Mouse (Mus musculus): ENCODE measurements at regions not wholly inside any gene's neighbourhood (a gene's known extent, or its start where the extent isn't known, plus 50 kb on each side); places are given as distances from the start of the nearest gene placed in this dataset.

DNA sequence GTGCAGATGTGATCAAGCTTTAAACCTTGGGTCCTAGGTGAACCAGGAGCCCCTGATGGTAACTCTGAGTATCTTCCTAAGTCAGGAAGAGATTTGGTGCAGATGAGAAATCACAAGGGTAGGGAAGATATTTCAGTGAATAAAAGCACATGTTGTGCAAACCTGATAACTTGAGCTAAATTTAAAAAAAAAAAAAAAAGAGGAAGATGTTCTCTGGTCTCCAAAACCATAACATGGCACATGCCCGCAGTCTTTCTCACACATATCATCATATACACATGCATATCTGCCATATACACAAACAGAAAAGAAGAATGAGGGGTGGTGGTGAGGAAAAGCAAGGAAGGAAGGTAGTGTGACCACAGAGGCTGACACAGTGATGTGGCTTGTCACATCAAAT is 530.3 kb upstream of the Lrrc6 start:
- no peak overlapping the region for H3K4me3 ChIP-seq
- 29% methylated on average over 1 of the region's 1 CpGs for WGBS (ENCODE audit: insufficient replicate concordance)
- peaks cover 4% of the 10 kb centered on the region; the same call in 1 of the 2 replicates for H3K4me1 ChIP-seq
- no peak overlapping the region for H3K27ac ChIP-seq
- no peaks in the 10 kb centered on the region for H3K27me3 ChIP-seq (replicated peaks)
- no peak overlapping the region for H3K9ac ChIP-seq
- no peaks in the 10 kb centered on the region for H3K9me3 ChIP-seq (replicated peaks)
- no peak overlapping the region for H3K4me2 ChIP-seq
- no peaks in the 10 kb centered on the region for H3K36me3 ChIP-seq
- no peak for ATAC-seq

DNA sequence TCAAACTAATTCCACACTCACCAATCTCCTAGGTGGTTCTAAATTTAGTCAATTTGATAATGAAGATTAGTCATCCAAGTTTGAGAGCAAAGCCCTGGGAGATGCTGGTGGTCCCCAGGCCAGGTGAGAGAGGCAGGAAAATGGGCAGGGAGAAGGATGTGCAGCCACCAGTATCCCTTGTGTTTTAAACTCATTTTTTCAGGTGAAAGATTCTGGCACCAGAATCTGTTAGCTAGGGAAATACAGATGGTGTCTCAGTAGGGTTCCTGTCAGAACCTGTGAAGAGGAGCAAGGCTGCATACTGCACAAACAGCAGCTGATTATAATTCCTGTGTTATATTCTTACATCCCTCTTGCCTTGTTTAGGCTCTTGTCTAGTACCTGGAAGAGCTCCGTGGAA is 527.5 kb upstream of the Lrrc6 start:
- no peak overlapping the region for H3K4me2 ChIP-seq
- H3K9ac ChIP-seq: no peak overlapping the region
- no peaks in the 10 kb centered on the region for H3K36me3 ChIP-seq
- peaks cover 4% of the 10 kb centered on the region; the same call in 1 of the 2 replicates for H3K4me1 ChIP-seq
- H3K9me3 ChIP-seq (replicated peaks): no peaks in the 10 kb centered on the region
- H3K4me3 ChIP-seq: no peak overlapping the region
- no peak overlapping the region for H3K27ac ChIP-seq
- ATAC-seq: no peak
- no peaks in the 10 kb centered on the region for H3K27me3 ChIP-seq (replicated peaks)
- WGBS (ENCODE audit: insufficient replicate concordance): 63% methylated on average over 1 of the region's 1 CpGs

DNA sequence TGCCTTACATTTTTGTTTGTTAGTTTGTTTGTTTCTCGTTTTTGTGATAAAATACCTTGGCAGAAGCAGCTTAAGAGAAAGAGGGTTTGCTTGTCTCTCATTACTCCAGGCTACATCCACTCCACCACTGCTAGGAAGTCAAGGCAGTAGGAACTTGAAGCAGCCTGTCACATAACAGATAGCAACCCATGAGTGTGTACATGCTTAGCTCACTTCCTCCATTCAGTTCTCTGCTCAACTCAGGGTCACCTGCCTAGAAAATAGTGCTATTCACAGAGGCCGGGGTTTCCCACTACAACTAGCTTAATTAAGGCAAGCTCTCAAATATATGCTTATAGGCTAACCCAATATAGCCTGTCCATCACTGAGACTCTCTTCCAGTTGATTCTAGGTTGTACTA is 527.0 kb upstream of the Lrrc6 start:
- no peaks in the 10 kb centered on the region for H3K9me3 ChIP-seq (replicated peaks)
- H3K27me3 ChIP-seq (replicated peaks): no peaks in the 10 kb centered on the region
- H3K36me3 ChIP-seq: no peaks in the 10 kb centered on the region
- 51% methylated on average over 2 of the region's 2 CpGs for WGBS (ENCODE audit: insufficient replicate concordance)
- H3K4me2 ChIP-seq: no peak overlapping the region
- no peak for ATAC-seq
- H3K9ac ChIP-seq: no peak overlapping the region
- peaks cover 4% of the 10 kb centered on the region; the same call in 1 of the 2 replicates for H3K4me1 ChIP-seq
- no peak overlapping the region for H3K27ac ChIP-seq
- H3K4me3 ChIP-seq: no peak overlapping the region

DNA sequence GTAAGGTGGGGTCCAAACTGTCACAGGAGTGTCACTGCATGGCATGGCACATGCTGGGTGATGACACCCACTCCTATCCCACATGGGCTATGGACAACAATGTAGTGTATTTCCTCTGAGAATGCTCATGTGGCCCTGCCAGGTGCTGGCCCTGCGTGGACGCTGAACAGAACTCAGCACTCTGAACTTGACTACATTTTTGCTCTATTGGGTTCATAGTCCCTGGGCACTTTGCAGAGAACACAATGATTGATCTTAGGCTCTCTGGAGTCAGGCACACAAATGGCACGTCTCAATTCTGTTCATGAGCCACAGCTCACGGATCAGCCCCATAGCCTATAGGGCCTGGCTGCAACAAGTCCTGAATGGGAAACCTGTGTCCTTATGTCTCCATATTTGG is 525.0 kb upstream of the Lrrc6 start:
- WGBS (ENCODE audit: insufficient replicate concordance): 80% methylated on average over 4 of the region's 4 CpGs
- Histone ChIP-seq H3K27me3 (replicated peaks) (no peaks in the 10 kb centered on the region), H3K36me3 (no peaks in the 10 kb centered on the region), H3K27ac (no peak overlapping the region), H3K9ac (no peak overlapping the region), H3K4me3 (no peak overlapping the region), H3K9me3 (replicated peaks) (no peaks in the 10 kb centered on the region), H3K4me2 (no peak overlapping the region), H3K4me1 (peaks cover 4% of the 10 kb centered on the region; the same call in 1 of the 2 replicates)
- ATAC-seq: no peak

DNA sequence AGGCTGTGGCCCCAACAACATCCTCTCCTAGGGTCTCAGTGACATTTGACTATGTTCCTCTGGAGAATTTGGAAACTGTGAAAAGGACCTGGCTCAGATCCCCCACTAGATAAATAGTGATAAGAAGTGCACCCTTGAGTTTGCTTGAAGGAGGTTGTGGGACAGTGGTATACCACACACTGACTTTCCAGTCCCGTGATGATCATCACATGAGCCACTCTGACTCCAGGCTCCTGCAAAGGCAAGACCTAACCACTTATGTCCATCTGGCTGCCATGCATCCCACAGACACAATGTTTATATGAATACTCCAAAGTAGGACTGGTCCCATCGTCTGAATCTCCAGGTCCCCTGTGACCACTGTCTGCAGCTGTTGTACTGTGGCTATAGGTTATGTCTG is 523.7 kb upstream of the Lrrc6 start:
- Histone ChIP-seq H3K9me3 (replicated peaks) (no peaks in the 10 kb centered on the region), H3K4me2 (no peak overlapping the region), H3K27ac (no peak overlapping the region), H3K27me3 (replicated peaks) (no peaks in the 10 kb centered on the region), H3K36me3 (no peaks in the 10 kb centered on the region), H3K4me3 (no peak overlapping the region), H3K9ac (no peak overlapping the region), H3K4me1 (peaks cover 11% of the 10 kb centered on the region)
- WGBS (ENCODE audit: insufficient replicate concordance): 56% methylated on average over 2 of the region's 2 CpGs
- ATAC-seq: no peak

DNA sequence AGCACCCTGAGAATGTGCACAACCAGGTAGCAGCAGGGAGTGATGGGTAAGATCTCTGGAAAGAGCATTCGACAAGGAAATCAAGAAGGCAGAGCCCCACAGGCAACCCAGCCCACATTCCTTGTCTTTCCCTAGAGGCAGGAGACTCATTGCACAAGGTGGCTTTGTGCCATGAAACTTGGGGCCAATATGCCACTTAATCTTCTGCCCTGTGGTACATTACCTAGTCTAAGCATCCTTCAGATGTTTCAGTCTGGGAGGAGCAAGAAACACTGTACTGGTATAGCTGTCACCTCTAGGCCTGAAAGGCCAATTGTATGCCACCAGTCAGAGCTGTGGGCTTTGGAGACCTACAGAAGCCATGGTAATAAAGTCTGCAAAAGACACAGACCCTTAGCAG is 522.4 kb upstream of the Lrrc6 start:
- no peak for ATAC-seq
- Histone ChIP-seq H3K27ac (no peak overlapping the region), H3K27me3 (replicated peaks) (no peaks in the 10 kb centered on the region), H3K9me3 (replicated peaks) (no peaks in the 10 kb centered on the region), H3K4me2 (no peak overlapping the region), H3K9ac (no peak overlapping the region), H3K36me3 (no peaks in the 10 kb centered on the region), H3K4me1 (peaks cover 24% of the 10 kb centered on the region), H3K4me3 (no peak overlapping the region)
- WGBS (ENCODE audit: insufficient replicate concordance): 70% methylated on average over 1 of the region's 1 CpGs

DNA sequence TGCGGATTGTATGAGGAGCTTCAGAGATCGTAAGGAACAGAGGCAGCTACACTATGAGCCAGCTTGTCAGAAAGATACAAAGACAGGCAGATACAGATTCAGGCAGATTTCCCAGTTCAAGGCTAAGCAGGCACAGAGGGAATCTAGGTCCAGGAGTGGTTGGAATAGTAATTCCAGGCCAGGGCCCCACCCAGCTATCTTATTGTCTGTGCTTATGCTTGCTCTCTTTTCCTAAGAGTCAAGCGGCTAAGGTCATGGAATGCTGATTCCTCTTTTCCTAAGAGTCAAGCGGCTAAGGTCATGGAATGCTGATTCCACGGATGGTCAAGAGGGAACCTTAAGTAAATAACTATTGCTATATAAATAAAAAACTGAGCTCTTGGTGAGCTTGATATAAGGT is 520.7 kb upstream of the Lrrc6 start:
- no peak overlapping the region for H3K27ac ChIP-seq
- no peaks in the 10 kb centered on the region for H3K27me3 ChIP-seq (replicated peaks)
- 71% methylated on average over 5 of the region's 5 CpGs for WGBS (ENCODE audit: insufficient replicate concordance)
- no peak for ATAC-seq
- no peaks in the 10 kb centered on the region for H3K9me3 ChIP-seq (replicated peaks)
- H3K4me3 ChIP-seq: no peak overlapping the region
- peaks cover 41% of the 10 kb centered on the region for H3K4me1 ChIP-seq
- H3K4me2 ChIP-seq: no peak overlapping the region
- no peak overlapping the region for H3K9ac ChIP-seq
- no peaks in the 10 kb centered on the region for H3K36me3 ChIP-seq

DNA sequence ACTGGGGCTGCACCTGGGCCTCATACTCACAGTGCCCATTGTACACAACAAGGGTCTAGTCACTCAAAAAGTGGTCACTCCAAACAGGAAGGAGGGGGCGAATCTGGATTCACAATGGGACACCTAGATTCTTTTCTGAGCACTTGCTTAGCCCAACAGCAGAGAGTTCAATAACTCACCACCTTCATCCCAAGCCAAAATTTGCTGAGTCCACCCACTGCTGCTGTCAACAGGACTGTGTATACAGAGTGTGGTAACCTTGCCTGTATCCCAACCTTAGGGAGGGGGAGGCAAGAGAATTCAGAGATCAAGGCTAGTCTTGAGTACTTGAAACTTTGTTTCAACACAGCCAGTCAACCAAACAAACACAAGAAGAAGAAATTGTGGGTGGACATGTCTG is 519.2 kb upstream of the Lrrc6 start:
- no peak overlapping the region for H3K4me3 ChIP-seq
- H3K4me2 ChIP-seq: no peak overlapping the region
- H3K27ac ChIP-seq: no peak overlapping the region
- H3K36me3 ChIP-seq: no peaks in the 10 kb centered on the region
- H3K4me1 ChIP-seq: peaks cover 47% of the 10 kb centered on the region
- no peak for ATAC-seq
- H3K27me3 ChIP-seq (replicated peaks): no peaks in the 10 kb centered on the region
- H3K9ac ChIP-seq: no peak overlapping the region
- WGBS (ENCODE audit: insufficient replicate concordance): 55% methylated on average over 1 of the region's 1 CpGs
- H3K9me3 ChIP-seq (replicated peaks): no peaks in the 10 kb centered on the region

DNA sequence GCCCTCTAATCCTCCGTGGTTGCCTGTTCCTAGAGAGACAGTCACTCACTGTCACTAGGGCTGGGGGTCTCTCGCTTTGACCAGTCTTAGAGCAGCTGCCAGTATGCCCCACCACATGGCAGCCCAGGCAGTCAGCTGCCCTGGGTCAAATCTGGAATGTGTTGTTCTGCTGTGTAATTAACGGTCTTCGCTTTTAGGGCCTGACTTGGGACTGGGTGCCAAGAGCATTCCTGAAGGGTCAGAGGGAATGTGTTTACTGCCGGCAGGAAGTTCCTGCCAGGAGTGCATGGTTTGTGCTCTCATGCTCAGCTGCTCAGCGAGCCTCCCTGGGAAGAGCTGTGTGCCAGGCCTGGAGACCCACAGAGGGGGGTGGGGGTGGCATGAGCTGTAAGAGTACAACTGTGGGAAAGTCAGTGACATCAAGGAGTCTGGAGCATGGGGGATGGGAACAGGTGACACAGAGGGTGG is 518.5 kb upstream of the Lrrc6 start:
- Histone ChIP-seq H3K27ac (0 out of 2 replicates have a peak overlapping the region, but pooled peaks have one; percentile 1), H3K9me3 (replicated peaks) (no peaks in the 10 kb centered on the region), H3K4me3 (no peak overlapping the region), H3K27me3 (replicated peaks) (no peaks in the 10 kb centered on the region), H3K9ac (no peak overlapping the region), H3K4me1 (peaks cover 53% of the 10 kb centered on the region), H3K4me2 (no peak overlapping the region), H3K36me3 (no peaks in the 10 kb centered on the region)
- 49% methylated on average over 6 of the region's 6 CpGs for WGBS (ENCODE audit: insufficient replicate concordance)
- ATAC-seq: no peak

Data from liver, embryonic 12.5 days (tissue).